Mouse (Mus musculus): ENCODE results near the gene Kcnh5.

Gene Kcnh5

DNA sequence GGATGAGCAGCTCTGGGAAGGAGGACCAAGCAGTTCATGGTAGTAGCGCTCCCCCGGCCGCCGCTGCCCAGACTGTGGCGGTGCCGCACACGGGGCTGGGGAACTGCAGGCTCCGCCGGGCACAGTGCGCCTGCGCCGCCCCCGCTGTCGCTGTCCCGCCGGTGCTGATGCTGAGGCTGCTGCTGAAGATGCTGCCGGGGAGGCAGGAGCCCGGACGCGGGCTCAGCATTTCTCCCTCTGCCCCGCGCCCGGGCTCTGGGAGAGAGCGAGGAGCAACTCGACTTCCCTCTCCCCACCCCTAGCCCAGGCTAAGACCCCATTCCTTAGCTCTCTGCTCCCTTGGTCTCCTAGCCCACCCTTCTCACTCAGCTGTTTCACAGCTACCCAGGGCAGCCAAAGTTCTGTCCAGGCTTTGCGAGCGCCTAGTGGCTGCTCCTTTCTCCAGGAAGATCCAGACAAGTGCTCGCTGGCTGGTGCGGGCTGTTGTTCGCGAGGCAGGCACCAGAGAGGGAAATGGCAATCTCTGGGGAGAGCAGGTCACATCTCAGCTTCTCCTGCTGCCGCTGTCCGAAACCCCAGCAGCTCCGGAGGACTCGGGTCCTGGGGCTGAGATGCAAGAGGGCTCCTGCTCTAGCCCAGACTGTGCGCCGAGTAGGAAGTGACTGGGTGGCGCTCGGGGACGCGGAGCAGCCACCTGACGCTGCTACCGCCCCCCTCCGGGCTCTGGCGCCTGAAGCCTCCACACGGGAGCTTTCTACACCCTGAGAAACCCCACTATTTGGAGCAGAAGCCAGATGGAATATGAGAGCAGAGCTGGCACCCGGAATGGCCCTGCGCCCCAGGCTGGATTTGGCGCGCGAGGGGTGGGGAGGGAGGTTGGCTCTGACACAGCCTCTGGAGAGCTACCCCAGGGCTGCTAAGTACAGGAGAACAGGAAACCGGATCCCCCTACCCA, at the start of gene Kcnh5:
Gene Kcnh5 (minus strand): TSS at position 642 of the 955 bp plus-strand sequence.
- DNase-seq (ENCODE audit: low spot score in 2 of 2): no peak

DNA sequence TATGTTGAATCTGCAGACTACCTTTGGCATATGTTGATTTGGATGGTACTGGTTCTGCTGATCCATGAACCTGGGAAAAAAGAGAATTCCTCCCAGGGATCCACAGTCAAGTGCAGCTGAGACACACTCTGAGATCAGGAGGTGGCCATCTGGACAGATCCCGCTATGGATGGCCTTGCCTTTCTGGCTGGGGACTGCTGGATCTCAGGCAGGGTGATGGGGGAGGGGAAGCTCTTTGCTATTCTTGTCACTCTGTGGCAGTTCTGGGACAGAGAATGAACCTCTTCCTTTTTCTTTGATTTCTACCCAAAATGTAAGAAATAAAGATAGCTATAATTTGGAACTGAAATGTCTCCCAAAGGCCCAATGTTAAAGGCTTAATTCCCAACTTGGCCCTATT, 46.8 kb upstream of the Kcnh5 start:
- DNase-seq (ENCODE audit: low spot score in 2 of 2): no peak

DNA sequence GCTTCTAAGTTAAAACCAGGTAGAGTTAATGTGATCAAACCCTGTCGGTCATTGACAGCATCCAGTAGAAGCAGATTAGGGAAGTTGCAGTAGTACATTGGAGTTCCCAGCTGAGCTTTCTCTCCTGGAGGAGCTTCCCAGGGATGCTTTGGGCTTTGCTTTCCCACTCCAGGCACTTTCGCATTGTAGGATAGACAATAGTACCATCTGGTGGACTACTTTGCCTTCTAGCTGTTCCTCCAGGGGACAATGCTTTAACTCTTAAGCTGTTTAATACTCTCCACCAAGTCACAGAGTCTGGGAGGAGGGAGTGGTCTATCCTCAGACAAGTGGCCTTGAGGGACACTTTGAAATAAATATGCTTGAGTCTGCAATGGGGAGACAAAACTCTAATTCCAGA, 12.3 kb upstream of the Kcnh5 start:
- DNase-seq (ENCODE audit: low spot score in 2 of 2): no peak

DNA sequence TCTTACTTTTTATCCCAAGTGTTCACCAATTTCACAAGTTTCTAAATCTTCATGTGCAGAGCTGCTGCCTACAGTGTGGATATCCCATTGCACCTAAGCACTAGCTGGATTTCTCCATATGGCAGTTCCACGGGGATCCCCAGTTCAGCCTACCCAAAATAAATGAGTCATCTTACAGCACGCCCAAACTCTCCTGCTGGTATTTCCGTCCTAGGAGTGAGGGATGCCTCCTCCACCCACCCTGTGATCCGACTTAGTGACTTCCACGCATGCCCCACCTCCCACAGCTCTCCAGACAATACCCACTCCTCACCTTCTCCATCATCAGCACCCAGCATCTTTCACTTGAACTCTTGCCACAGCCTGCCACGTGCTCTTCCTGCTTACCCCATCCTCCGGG, 5.5 kb upstream of the Kcnh5 start:
- DNase-seq (ENCODE audit: low spot score in 2 of 2): no peak

DNA sequence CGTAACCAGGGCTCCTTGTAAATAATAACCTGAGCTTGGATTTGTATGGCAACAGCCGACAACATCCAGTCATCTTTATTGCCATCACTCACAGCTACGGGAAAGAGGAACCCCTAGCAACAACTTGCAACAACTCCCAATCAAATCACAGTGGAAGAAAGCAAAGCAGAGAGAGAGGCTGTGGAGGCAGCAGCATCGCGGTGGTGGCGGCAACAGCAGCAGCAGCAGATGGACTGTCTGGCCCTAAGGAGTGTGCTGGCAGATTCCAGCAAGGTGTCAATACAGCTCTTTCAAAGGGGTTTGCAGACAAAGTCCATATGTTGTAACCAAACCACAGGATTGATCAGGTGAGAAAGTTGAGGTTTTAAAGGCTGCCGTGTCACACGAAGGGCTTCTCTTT, 2.4 kb upstream of the Kcnh5 start:
- no peak for DNase-seq (ENCODE audit: low spot score in 2 of 2)

DNA sequence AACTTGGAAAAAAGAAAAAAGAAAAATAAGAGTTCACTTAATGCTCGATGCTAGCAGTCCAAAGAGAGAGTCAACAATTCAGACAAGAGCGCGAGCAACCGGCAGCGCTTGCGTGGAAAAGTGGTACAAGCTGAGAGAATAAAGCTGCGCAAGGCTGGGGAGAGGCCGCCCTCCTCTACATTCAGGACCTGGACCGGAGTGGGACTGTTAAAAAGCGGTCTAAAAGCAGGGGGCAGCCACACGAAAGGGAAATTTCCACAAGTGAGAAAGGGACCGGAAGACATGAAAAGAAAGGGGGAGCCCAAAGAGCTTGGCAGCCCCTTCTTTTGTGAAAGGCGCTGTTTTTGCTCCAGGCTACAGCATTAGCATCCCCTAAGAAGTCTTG, 506 bp upstream of the Kcnh5 start:
- no peak for DNase-seq (ENCODE audit: low spot score in 2 of 2)

DNA sequence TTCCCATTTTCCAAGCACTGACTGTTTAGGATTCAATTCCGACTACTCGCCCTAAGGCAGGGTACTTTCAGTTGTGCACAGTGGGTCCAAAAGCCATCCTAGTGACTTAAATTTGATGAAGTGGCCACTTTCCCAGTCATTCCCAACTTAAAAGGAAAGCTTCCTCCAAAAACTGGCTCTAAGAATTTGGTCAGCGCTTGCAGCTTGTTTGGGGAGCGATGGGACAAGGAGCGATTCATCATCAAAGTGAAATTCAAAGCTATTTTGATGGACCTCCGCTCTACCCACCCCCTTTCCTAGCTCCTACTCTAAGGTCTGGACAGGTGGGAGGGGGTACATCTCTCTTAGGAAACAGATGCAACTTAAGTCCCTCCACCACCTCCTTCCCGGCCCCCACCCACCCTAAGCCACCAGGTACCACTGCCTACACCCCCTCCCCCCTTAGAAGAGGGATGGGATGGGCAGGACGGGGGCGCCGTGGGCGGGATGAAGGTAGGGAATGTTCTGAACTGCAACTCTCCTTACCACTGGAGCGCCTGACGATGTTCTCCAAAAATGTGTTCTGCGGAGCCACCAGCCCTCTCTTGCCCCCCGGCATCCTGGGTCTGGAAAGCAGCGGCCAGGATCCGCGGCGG, 1.1 kb downstream of the Kcnh5 start:
- no peak for DNase-seq (ENCODE audit: low spot score in 2 of 2)

DNA sequence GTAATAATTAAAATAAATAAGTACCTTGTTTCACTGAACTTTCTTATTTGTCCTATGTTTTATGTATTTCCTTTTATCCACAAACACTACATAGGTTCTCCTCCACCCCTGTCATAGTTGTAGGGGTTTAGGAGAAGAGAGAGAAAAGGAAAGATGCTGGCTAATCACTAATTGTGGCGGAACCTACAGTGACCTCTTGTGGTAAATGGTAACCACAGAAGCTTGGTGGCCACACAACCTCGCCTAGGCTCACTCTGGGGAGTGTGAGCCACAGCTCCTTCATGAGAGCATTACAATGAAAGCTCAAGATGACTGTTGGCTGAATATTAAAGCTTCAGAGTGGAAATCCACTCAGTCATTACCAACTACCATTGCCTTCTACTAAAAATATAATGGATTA, 6.2 kb downstream of the Kcnh5 start:
- DNase-seq (ENCODE audit: low spot score in 2 of 2): no peak

DNA sequence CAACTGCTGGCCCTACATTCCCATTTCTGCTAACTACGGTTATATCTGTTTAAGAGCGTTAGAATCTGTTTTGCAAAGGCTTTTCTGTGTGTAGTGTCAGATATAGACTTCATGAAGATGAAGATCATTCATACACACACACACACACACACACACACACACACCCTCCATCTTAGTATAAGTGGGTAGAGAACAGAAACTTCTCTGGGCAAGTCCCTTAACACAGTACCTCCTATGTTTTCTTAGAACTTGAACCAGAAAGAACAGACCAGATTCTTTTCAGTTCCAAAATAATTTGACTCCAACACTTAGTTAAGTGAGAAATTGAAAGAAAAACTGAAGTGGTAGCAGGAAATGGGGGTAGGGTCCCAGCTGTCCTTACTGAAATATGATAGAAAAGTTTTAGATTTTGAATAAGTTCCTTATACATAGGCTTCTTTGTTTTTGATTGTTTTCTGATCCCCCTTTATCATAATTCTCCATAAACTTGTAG, 24.0 kb downstream of the Kcnh5 start:
- no peak for DNase-seq (ENCODE audit: low spot score in 2 of 2)

DNA sequence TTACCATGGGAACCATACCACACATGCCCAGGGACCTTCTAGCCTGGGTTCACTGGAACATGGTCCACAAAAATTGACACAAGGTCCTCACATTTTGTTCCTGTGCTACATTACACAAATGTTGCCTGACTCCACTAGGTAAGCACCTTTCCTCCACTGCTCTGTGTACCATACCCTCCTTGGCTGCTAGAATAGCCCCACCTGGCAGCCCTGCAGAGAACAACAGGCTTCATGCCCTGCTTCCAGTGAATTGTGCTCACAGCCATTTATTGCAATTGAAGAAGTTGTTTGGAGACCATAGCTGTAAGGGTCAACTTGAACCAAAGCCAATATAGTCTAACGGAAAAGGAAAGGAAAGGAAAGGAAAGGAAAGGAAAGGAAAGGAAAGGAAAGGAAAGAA, 37.3 kb downstream of the Kcnh5 start:
- DNase-seq (ENCODE audit: low spot score in 2 of 2): no peak

DNA sequence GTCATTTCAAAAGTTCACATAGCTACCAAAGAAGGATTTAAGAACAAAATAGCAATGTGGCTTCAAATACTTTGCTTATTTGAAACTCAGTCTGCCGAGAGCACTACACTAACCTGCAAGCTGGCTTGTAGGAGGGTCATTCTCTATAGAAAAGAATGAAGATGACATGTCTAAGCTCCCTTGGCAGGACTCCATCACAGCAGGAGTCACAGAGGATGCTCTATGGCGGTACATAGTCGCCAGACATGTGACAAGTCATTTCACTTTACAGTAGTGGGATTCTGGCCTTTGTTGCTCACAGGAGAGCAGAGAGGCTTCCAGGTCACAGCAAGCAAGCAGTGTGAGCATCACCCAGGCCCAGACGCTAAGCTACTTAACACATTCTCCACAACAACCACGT, 85.2 kb downstream of the Kcnh5 start:
- no peak for DNase-seq (ENCODE audit: low spot score in 2 of 2)

DNA sequence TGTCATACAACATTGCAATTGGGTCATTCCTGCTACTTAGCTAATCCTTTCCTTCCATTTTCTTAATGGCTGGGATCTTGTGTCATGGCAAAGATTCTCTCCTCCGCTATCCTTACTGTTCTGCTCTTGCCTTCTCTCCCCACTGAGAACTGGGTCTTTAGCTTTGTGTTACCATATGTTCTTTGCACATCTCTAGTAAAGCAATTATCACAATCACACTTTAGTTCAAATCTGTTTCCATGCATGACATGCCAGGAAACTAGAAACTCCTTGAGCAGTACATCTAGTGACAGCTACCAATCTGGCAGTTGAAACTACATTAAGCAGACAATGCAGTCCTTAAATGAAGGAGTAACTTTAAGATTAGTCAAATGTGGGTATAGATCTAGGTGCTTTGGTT, 86.2 kb downstream of the Kcnh5 start:
- no peak for DNase-seq (ENCODE audit: low spot score in 2 of 2)

DNA sequence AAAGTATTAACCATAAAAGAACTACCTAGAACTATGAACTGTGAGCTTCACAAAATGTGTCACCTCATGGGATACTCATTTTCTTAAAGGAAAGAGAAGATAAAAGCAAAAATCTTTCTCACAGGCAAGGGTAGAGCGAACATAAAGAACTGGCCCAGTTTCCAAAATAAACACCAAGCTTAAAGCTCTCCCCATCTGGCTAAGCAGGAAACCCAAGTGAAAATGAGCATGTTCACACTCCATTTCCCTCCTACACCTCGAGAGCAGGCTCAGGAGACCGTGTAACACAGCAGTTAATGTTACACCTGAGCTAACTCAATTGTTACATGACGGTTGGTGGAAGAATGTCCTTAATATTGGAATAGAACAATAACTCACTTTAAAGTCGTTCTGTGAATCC, 100.0 kb downstream of the Kcnh5 start:
- no peak for DNase-seq (ENCODE audit: low spot score in 2 of 2)

DNA sequence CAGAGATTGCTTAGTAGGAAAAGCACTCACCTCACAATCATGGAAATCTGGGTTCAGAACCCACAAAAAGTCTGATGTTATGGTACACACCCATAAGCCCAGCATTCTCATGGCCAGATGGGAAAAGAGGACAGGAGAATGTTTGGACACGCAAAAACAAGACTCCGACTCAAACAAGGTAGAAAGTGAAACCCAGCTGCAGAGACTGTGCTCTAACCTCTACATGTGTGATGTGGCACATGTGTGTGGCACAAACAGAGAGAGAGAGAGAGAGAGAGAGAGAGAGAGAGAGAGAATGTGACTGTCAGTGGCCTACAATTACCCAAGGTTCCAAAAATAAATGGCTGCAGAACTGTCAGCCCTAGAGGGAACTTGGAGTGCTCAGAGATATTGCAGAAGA, 106.1 kb downstream of the Kcnh5 start:
- DNase-seq (ENCODE audit: low spot score in 2 of 2): no peak

DNA sequence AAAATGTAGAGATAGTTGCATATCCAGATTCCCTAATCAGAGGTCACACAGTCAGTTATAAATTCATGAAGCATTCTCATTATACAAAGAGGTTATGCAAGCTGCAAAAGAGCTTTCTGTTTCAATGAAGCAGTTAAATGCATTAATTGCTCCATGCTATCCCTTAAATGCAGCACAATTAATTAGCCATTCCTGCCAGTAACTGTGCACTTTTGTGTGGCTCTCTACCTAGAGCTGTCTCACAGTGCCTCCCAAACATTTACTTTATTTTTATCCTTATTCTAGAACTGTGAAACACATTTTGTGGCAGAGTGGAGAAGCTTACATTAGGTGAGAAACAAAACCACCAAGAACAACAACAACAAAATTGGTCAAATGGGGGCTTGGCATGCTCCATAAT, 114.6 kb downstream of the Kcnh5 start:
- no peak for DNase-seq (ENCODE audit: low spot score in 2 of 2)

DNA sequence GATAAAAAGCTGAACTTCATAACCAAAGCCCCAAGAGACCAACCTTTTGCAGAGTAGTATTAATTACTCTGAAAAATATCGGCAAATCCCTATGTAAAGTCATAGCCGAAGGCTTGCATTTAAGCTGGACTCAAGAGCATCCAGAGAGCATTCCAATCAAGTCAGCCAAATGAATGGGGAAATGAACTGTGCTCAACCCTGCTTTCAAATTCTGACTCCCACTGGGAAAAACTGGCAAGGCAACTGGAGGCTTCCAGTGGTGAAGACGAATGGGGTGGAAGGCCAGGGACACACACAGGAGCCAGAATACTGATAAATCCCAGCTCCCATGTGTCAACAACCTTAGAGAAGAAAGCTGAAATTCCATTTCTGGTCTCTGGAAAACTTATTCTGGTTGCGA, 115.4 kb downstream of the Kcnh5 start:
- DNase-seq (ENCODE audit: low spot score in 2 of 2): no peak

DNA sequence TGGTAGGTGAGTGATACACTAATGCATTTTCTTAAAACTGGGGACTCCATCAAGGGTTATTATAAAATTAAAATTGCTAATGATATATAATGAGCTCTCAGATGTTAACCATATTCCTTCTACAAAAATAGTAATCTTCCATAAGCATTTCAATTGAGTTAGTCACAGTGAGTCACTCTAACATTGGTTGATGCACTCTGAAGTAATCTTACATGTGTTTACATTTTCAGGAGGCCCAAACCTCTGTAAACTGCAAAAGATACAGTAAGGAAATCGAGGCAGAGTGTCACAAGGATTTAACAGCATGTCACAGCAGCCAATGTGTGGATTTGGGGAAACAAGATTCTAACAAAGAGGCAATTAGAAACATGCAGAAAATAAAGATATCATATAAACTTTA, 123.4 kb downstream of the Kcnh5 start:
- no peak for DNase-seq (ENCODE audit: low spot score in 2 of 2)

DNA sequence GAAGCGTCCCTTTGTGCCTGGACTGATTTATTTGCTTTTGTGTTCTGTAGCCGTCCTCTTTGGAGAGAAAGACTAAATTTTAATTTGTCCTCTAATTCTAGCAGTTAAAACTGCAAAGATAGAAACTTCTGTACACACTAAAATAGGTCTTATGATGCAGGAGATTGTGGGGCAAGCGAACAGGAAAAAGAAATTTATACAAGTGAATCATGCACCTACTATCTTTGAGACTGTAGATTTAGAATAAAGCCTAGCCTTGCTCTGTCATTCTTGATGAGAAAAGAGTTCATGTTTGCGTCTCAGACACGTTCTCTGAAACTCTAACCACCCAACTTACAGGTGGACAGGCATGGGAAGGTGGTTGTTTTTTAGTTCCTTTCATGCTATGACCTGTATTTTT, 140.4 kb downstream of the Kcnh5 start:
- no peak for DNase-seq (ENCODE audit: low spot score in 2 of 2)

DNA sequence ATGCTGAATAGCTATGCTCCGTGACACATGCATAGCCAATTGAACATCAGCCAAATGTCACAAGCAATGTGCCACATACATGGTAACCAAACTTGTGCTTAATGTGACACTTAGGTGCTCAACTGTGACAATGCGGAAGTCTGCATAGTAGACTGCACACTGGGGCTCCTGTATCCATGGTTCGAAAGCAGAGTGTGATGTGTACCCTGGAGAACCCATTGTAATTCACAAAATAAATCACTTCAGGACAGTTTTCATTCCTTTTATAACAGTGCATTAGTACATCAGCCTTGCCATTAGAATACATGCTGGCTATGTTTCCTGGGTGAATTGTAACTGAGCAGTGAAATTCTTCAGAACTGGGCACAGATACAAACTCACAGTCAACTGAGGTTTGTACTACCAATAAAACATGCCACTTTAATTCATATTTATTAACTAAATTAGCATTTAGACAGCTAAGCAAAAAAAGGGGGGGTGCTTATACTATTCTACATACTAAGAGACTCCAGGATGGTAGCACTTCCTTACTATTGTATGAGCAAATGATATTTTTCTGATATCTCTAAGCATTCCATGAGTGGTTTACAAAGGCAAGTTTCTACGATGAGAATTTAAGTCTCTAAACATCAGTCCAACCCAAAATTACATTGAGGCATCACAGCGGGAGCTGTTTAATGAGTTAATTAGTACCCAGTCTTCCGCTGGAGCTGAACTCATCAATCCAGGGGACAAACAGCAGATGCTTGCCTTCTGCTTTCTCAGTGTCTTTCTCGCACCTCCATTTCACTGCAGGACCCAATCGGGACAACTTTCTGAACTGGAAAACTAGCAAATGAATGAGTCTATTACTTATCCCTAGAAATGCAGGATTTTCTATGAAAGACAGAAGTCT, 144.9 kb downstream of the Kcnh5 start:
- no peak for DNase-seq (ENCODE audit: low spot score in 2 of 2)

DNA sequence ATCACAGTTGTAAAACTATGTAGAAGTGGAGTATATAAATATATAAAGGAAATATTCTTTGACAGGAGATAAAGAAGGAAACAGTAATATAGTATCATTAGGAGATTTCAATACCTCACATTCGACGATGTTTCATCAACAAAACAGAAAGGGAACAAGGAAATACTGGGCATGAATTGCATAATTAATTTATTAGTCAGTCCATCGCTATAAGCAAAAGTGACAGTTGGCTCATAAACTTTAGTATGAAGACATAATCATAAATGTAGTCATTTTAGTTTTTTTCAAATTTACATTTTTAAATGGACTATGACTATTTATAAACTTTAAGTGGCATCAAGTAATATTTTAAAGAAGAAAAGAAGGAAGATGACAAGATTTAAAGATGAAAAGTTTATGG, 205.9 kb downstream of the Kcnh5 start:
- DNase-seq (ENCODE audit: low spot score in 2 of 2): no peak

DNA sequence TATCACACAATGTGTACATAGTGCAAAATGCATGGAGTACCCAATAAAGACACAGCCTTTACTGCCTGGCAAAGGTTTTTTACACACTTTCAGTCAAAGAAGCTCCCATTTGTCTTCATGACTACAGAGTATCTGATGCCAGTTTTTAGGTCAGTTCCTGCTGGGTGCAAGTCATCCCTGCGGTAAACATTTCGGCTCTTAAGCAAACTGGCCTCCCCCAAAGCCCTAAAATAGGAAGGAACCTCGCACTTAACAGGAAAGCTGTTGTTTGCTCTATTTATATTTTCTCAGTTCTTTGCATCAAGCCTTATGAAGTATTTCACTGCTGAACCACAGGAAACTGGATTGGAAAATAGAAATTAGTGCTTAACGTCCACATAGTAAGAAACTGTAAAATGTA, 207.7 kb downstream of the Kcnh5 start:
- DNase-seq (ENCODE audit: low spot score in 2 of 2): no peak

DNA sequence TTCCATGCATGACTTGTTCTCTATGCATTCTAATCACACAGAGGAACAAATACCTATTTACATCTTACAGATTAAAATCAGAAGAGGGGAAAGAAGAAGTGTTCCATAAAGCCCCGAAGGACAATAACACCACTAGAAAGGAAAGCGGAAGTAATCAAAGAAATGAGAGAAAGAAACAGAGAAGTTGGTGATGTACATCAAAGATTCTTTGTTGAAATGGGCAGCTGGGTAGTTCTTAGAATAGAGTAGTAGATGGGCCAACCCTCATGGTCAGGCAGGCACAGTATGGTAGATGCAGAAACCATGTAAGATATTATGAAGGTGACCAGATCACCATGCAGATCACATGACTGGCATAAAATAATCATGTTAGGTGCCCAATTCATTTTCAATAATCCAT, 210.9 kb downstream of the Kcnh5 start:
- no peak for DNase-seq (ENCODE audit: low spot score in 2 of 2)

Data from natural killer cell, adult 2 months (primary cell).